Mouse (Mus musculus): ENCODE measurements at regions not wholly inside any gene's neighbourhood (a gene's known extent, or its start where the extent isn't known, plus 50 kb on each side); places are given as distances from the start of the nearest gene placed in this dataset.

DNA sequence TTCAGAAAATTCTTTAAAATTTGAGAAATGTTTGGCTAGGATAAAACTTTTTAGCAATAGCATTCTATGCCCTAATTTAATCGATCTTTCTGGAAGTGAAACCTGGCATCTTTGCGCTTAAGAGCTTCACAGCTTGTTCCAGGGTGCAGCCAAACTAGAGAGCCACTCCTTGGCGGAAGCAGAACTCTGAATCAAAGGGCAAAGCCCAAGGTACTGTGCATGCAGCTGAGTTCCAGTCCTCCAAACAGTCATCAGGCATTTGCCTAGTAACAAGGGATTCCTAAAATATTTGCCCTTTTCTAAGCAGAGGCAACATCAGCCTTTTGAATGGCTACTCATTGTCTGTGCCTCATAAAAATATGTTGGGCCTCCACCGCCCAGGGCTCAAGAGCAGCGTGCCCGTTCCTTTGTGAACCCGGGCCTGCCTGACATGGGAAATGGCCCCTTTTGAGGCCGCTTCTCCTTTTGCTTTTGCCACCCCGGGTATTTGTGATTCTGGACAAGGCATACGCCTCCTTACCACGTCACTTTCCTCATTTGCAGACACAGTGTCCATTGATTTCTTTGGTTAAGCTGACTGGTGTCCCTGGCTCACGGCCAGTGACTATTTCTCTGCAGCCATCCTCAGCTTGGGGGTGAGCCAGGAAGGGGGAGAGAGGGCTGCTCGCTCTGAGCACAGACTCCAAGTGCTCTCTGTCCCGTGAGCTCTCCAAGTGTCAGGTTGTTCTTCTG is 402.2 kb upstream of the Smim15 start:
- peak; percentile 57 for DNase-seq (ENCODE audit: low read depth, low spot score)

DNA sequence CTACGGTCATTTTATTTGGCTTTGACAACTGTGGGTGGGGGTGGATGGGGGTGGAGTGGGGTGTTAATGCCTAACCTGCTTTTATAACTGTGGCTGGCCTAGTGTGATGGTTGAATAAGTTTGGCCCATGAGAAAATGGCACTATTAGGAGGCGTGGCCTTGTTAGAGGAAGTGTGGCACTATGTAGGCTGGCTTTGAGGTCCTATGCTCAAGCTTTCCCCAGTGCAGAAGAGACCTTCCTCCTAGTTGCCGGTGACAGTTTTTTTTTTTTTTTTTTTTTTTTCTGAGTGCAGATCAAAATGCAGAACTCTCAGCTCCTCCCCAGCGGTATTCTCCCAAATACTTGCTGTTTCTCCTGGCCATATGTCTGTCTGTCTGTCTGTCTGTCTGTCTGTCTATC is 404.6 kb upstream of the Smim15 start:
- no peak for DNase-seq (ENCODE audit: low read depth, low spot score)

DNA sequence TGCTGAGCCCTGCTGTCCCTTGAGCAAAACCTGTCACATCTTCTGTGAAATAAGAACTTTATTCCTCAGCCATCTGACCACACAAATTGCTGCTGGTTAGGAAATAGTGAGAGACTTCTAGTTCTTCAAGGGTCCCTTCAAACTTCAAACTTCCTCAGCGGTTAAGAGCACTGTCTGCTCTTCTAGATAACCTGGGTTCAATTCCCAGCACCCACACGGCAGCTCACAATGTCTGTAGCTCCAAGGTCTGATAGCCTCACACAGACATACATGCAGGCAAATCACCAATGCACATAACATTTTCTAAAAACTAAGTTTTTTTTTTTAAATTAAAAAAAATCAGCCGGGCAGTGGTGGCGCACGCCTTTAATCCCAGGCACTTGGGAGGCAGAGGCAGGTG is 407.0 kb upstream of the Smim15 start:
- DNase-seq (ENCODE audit: low read depth, low spot score) = no peak

DNA sequence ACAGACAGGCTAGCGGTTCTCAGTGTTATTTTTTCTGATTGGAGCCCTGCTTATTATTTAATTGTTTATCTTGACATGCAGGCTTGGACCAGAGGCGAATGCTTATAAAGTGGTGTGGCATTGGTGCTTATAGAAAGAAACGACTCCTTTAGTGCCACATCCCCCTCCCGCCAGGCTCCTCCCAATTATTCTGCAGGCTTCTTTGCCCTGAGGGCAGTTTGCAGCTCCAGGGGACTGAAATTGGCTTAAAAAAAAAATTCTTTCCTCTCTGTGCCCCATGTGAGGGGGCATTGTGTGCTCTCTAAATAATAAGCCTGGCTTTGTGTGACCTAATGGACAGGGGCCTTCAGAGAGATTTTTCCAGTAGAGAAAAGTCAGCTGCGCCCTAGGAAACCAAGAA is 409.1 kb upstream of the Smim15 start:
- DNase-seq (ENCODE audit: low read depth, low spot score) = no peak

DNA sequence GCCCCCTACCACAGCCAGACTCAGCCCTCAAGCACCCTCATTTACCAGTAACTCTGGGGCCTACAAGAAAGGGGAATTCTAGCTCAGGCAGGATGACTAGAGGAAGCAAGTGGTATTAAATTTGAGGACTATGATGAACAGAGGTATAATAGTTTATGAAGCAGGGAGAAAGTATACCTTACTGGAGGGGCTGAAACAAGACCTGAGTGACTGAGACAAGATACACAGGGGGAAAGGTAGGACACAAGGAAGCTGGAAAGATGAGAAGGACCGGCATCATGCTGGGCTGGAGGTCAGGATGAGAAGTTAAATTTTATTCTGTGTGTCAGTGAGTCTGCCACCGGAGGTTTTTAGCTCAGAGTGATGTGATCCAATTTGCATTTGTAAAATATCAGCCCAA is 417.2 kb upstream of the Smim15 start:
- DNase-seq (ENCODE audit: low read depth, low spot score) = no peak

DNA sequence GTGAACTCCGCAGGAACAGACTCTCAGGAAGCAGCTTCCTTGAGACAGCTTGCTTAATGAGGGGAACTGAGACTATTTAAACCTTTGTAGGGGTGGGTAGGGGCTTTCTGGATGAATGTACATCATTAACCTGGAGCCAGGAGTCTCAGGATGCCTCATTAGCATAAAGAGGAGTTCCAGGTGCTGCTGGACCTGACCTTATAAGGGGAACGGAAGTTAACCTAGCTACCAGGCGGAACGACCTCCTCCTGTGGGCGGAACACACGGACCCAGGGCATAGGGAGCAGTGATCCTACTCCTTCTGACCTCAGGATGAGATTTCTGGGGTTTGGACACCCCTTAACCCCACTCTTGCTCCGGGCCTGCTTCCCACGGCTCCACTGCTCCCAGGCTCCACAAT is 417.6 kb upstream of the Smim15 start:
- no peak for DNase-seq (ENCODE audit: low read depth, low spot score)

DNA sequence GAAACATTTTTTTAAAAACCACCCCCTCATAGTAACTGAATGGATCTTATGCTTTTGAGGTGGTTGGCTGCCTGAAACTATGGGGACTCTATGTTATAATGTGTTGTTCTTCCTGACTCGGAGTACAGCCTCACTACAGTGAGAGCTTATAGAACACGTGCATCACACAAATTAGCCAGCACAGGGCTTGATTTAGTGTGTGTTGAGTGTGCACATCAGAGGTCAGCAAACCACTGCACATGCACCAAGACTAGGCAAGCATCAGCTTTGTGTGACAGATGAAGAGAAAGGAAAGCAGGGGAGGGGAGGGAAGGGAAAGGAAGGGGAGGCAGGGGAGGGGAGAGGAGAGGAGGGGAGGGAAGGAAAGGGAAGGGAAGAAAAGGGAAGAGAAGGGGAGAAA is 422.9 kb upstream of the Smim15 start:
- DNase-seq (ENCODE audit: low read depth, low spot score) = no peak

DNA sequence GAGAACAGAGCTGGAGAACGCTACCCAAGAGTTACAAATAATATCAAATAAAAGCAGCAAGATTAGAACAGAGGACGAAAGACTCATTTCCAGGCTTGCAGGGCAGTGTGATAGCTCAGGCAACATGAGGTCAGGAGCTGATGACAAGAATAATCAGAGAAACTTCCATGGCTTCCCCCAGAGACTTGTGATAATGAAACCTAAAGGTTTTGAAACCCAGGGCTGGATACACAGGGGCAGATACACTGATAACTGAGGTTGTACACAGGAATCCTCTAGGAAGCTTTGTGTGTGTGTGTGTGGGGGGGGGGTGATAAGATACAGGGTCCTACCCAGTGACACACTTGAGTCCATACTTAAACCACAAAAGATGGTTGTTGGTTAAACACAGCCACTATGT is 423.4 kb upstream of the Smim15 start:
- DNase-seq (ENCODE audit: low read depth, low spot score) = no peak

DNA sequence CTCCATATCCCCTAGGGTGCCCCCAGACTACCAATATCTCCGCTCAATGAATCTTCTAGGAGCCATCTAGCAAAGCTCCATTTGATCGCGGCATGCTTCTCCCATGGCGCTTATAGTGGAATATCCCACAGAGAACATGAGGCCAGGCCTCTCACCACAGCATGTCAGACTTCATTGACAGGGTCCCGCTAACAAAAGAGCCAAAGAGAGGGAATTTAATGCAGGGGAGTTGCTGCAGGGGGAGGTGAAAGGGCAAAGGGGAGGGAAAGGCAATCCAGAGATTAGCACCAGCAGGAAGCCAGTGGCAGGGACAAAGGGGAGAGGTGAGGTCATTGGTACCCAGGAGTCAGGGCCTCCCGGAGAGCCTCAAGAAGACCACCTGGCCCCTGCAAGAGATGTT is 424.0 kb upstream of the Smim15 start:
- no peak for DNase-seq (ENCODE audit: low read depth, low spot score)

DNA sequence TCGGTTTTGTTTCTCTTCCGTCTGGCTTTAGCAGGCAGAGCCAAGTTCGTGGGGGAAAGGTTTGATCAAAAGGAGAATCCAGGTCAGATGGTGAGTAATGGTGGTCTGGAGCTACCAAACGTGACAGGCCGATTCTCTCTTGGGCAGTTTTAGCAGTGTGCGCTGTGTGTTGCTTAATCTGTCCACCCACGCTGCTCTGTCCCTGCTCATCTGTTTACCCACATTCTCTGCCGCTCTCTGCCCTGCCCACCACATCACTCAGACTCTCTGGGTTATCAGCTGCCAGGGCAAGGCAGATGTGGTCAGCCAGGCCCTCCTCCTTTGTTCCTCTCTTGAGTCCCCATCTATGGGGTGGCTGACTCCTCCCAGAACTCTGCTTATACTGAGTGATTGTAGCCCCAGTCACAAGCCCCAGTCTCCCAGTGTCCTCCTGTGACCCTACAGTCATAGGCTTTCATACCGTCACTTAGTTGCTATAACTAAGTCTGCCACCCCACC is 424.8 kb upstream of the Smim15 start:
- DNase-seq (ENCODE audit: low read depth, low spot score) = no peak

DNA sequence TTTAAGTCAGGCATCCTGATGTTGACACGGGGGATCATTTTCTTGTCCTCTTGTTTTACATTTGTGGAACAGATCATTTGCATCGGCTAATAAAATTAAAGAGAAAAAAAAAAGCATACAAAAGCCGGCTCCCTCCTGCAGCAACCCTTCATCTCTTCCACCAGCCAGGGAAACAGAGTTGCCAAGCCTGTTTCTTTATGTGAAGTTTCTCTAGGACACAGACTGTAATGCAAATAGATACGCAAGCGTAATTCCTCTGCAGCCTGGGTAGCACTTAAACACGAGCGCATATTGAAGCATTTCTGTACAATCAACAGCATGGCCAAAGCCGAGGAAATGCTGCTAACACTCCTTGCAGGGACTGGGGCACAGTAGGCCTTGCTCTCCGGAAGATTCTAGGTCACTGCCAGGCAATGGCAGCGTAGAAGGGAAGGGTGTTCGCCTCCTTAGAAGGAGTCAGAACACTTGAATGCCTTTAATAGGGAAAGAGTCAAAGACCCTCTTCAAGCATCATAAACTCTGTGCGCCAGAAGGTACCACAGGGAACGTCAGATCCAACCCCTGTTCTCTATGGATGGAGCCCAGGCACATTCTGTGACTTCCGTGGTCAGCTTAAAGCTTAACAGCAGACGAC is 425.3 kb upstream of the Smim15 start:
- DNase-seq (ENCODE audit: low read depth, low spot score) = no peak

DNA sequence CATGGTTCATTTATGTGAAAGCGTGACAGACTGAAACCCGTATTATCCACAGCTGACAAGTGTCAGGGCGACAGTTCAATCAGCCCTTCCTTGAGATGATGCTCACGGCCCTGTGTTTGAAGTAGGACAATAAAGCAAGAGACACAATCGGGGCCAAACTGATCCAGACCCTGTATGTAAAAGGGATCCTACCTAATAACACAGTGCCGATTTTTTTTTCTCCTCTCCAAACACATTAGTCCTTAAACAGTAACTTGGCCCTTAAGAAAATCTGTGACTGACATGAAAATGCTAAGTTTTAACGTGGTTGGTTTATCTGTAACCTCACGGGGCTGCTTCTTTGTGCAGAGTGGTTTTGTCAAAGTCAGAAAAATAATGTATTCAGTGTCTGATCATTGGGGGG is 425.9 kb upstream of the Smim15 start:
- no peak for DNase-seq (ENCODE audit: low read depth, low spot score)

DNA sequence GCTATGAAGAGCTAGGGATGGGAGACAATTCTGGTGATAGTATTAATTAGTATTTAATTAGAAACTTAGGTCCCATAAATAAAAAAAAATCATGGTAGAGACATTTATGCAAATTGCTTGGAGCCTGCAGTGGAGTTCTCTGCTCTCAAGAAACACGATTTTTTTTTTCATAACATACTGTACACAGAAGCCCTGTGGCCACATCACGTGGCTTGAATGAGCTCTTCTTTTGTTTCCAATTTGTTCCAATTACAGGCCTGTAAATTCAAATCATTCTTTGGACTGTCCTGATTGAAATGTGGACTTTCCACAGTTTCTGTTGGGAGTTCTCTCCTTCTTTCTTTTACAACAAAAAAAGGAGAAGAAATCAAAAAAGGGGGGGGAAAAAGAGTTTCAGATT is 426.7 kb upstream of the Smim15 start:
- no peak for DNase-seq (ENCODE audit: low read depth, low spot score)

DNA sequence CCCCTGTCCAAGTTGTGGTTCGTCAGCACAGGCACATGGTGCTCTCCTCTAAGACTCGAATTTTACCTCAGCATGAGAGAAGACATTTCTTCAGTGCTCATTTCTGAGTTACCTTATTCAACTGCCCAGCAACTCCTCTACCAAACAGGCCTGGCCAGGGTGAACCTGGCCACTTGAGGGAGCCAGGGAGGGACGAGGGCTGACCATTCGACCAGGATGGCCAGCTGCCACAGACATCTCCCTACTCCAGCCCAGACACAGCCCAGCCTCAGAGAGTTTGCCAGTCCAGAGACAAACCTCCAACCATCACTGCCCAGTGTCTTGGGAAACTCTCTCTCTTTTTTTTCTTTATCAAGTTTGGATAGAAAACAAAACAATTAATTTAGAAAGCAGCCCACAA is 427.5 kb upstream of the Smim15 start:
- DNase-seq (ENCODE audit: low read depth, low spot score) = no peak

DNA sequence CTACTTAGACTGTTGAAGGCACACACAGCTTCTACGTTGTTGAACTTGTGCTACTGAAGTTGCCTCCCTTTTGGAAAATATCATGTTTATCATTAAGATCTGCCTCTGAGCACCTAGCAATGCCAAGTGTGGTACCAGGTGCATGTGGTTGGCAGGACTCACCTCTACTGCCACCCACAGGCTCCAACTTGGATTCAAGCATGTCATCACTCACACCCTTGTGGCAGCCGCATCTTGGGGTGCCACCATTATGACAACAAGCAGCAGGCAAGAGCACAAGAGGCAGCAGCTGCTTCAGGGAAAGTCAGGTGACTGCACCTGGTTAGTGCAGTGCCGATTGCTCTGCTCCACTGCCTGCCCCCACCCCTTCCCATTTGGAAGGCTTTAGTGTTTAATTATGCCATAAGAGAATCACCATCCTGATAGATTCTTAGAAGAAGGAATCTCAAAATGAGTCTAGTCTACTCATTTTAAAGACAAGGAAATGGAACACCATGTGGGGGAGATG is 435.2 kb upstream of the Smim15 start:
- no peak for DNase-seq (ENCODE audit: low read depth, low spot score)

DNA sequence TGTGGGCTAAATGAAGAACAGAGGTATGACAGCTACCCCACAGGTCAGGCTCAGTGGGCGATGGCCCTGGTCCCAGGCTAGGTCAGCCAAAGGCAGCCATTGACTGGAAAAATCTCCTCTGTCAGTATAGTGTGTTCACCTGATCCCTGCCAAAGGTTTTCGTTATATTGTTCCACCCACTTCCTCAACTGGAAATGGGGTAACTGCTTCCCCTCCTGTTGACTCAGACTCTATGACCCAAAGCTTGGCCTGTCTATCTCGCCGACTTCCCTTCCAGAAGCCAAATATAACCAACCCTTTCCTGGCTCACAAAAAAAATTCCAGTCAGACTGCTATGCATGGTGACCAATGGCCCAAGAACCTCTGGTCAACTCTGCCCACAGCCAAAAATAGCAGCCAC is 437.0 kb upstream of the Smim15 start:
- no peak for DNase-seq (ENCODE audit: low read depth, low spot score)

DNA sequence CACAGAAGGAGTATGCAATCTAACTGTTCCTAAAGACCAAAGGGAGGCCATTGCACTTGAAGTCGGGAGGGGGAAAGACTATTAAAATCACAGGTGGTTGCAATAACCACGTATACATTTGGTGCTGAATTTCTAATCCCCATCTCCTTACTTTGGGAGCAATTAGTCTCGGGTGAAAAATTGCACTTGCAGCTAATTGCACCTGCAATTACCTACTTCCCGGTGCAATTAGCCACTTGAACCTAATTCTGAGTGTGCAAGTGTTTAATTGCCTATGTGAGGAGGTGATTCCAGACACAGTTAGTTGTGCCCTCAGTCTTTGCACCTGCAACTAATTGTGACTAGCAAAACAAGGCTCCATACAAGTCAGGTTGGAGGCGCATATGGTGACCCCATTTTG is 442.1 kb upstream of the Smim15 start:
- no peak for DNase-seq (ENCODE audit: low read depth, low spot score)

DNA sequence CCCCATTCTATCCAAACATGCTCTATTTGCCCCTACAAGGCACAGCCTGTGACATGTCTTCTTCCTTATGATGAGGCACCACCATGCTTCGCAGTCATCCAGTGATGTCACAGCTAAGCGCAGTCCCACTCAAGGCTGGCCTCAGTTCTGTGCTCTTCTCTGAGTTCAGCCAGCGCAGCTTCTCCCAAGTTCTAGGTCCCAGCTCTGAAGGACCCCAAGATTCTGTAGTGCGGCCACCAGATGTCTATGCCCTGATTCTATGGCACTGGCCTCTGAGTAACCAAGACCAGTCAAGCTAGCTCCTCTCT is 443.2 kb upstream of the Smim15 start:
- DNase-seq (ENCODE audit: low read depth, low spot score) = peak; percentile 49

DNA sequence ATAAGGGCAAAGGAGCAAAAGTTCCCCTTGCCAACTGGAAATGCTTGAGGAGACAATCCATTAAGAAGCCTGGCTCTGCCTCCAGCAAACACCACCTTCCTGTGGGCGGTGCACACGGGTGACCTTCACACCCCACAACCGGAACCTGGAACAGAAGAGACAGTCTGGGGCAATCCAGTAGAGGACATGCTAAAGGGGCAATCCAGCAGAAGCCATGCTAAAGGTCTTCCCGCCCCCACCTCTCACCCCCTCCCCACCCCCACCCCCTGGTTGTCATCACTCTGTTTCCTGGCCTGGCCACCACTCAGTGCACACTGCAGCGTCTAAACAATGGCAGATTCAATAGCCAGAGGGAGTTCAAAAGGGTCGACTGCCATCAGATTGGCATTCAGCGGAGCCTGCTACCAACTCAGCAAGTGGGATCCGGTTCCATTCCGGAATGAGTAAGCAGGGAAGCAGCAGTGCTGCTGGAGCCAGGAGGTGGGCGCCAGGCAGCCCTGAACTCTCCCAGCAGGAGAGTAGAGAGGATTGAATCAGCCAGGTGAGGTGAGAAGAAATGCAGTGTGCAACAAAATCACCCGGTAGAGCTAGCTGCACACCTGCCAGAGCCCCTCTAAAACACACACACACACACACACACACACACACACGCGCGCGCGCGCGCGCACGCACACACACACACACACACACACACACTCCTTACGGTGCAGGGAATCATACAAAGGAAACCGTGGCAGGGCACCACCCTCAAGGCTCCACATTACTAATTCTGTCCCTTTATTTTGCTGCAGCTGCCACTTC is 443.7 kb upstream of the Smim15 start:
- DNase-seq (ENCODE audit: low read depth, low spot score) = peak; percentile 93

DNA sequence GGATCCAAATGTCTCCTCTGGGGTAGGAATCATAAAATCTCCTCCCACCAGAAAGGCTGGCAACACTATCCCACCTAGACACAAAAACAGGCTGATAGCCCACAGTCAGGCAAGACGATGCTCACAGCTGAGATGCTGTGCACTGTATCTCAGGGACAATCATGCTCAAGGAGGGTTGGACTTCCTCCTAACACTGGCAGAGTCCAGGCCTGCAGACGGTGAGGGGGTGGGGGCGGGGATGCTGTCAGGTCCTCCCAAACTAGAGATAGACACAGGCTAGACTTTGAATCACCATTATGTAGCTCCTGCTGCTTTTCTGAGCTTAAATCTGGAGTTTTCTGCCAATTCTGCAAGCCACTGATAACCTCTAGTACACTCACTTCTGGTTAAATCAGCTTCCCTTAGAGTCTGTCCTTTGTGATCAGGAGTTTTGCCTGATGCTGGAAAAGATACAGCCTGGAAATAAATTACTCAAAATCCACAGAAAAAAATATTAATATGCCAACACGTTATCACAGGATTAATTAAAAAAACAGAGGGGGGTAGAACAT is 445.1 kb upstream of the Smim15 start:
- DNase-seq (ENCODE audit: low read depth, low spot score) = no peak

DNA sequence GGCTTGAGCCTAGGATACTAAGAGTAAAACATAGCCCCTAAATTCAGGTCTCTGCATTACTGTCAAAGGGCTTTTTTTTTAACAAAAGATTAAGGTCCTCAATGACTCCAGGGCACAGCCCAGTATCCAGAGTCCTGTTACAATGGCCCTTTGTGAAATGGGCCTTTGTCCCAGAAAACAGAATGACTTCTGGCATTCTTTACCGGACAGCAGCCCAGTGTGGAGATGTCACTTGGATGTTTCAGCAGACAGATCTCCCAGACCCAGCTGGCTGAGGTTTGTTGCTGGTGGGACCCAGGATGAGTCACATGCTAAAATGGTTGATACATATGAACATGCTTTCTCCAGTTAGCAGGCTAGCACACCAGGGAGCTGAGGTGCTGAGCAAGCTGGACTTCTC is 445.9 kb upstream of the Smim15 start:
- DNase-seq (ENCODE audit: low read depth, low spot score) = no peak

DNA sequence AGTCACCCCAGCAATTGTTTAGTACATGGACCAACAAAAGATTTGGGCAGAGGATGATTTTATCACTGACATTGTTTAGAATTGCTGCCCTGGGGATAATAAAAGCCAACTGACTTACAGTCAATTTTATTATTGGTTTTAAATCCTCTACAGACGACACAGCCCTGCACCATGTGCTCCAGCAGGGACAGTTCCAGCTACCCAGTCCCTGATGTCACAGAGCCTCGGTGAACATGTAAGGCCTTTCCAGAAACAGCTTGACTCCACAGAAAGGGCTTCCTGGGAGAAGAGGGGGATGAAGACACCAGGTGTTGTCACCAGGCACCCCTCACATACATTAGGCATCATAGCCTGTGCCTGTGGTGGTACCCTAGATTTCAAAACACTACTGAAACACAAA is 447.0 kb upstream of the Smim15 start:
- DNase-seq (ENCODE audit: low read depth, low spot score) = no peak
